In the genomic region with DNA sequence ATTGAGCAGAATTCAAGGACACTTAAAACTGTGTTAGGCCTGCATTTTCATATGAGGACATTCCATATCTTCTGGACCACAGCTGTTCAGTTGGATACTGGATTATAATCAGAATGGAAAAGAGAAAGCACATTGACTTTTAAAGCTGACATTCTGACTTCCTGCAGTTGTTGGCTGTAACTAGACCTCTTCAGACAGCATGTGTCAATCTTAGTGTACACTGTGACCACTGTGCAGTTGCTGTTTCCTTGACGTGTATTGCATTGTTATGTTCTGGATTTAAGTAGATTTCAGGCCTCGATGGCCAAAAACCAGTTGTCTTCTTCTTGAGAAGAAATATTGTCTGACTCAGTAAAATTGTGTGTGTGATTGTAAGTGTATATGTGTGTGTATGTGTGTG, we compare ENCODE assay signal across 16 mouse cellular contexts. TPM values are rescaled to one million over a fixed set of nuclear protein-coding genes. Genes with fewer than 3 reads are reported as not detected.
"Had no signal": no experiment of that assay in that cellular context is flagged by ENCODE, and none has a peak within 500 bp of the region (broad histone marks: within the 10 kb centered on the region; RNA-seq: fewer than 3 reads in every experiment).

No protein-coding gene starts in this region.

- H3K9me3 ChIP-seq: neural tube, embryonic 15.5 days; stomach, embryonic 15.5 days had no signal

- DNase-seq: retina, postnatal 1 day; right cerebral cortex, adult 18-20 months; right cerebral cortex, postnatal 14 days; right cerebral cortex, postnatal 25 days; right cerebral cortex, postnatal 4 days; spleen, adult 18-20 months; thymus, adult 18-20 months; thymus, adult 2 months; thymus, postnatal 14 days; thymus, postnatal 25 days; thymus, postnatal 36 days; thymus, postnatal 4 days had no signal

- H3K27ac ChIP-seq: neural tube, embryonic 15.5 days; stomach, embryonic 15.5 days; stomach, postnatal 0 days had no signal

- H3K4me2 ChIP-seq: neural tube, embryonic 15.5 days; stomach, embryonic 15.5 days had no signal

- H3K4me3 ChIP-seq: neural tube, embryonic 15.5 days; stomach, embryonic 15.5 days had no signal

- H3K4me1 ChIP-seq: neural tube, embryonic 15.5 days; stomach, embryonic 15.5 days had no signal

- H3K36me3 ChIP-seq: stomach, embryonic 15.5 days had no signal

- H3K9ac ChIP-seq: neural tube, embryonic 15.5 days; stomach, embryonic 15.5 days had no signal

- H3K27me3 ChIP-seq: neural tube, embryonic 15.5 days; stomach, embryonic 15.5 days had no signal

RNA-seq across cellular contexts. Expression of a gene that starts 21.3 kb away (rescaled TPM):
- total RNA-seq: neutrophil, adult 5-6 weeks had no signal
